ENCODE assay signal across 14 mouse cellular contexts in genomic region chr14:28798290-28798689, GRCm38 (mm10).
DNase-seq lines count a peak whose midpoint lies in the region; ATAC-seq and TF ChIP-seq lines count a peak whose summit lies in the region.
"Had no signal": no experiment of that assay in that cellular context is flagged by ENCODE, and none has a peak within 500 bp of the region (broad histone marks: within the 10 kb centered on the region; RNA-seq: fewer than 3 reads in every experiment).

No protein-coding gene starts in this region.

- no peaks in the 10 kb centered on the region for H3K36me3 ChIP-seq in heart, embryonic 15.5 days
- H3K36me3 ChIP-seq in midbrain, embryonic 13.5 days, result no peaks in the 10 kb centered on the region
- H3K36me3 ChIP-seq in lung, postnatal 0 days (ENCODE audit: insufficient read depth, low read length), result no peaks in the 10 kb centered on the region
- H3K36me3 ChIP-seq: lung, embryonic 15.5 days had no signal

- no peak overlapping the region for H3K4me3 ChIP-seq in heart, embryonic 15.5 days
- H3K4me3 ChIP-seq in midbrain, embryonic 13.5 days (replicated peaks), result no peak overlapping the region
- no peak overlapping the region for H3K4me3 ChIP-seq in lung, postnatal 0 days (ENCODE audit: low read depth, low read length)
- H3K4me3 ChIP-seq: lung, embryonic 15.5 days had no signal

- no peak for DNase-seq in heart, postnatal 25 days (ENCODE audit: low spot score)
- peak; percentile 42 for DNase-seq in embryo, embryonic 9.5 days (ENCODE audit: extremely low spot score)
- peak; percentile 80 for DNase-seq in forelimb bud, embryonic 11.5 days (ENCODE audit: low read depth, low spot score)
- no peak for DNase-seq in lung, postnatal 0 days (ENCODE audit: low spot score)
- no peak for DNase-seq in layer of hippocampus, adult 9-10 months (ENCODE audit: low spot score)
- DNase-seq: gastrocnemius, postnatal 10 days; heart, postnatal 36 days; kidney, postnatal 4 days; spleen, adult 18-20 months; thymus, adult 2 months had no signal

- H3K27ac ChIP-seq in heart, embryonic 15.5 days, result no peak overlapping the region
- H3K27ac ChIP-seq in midbrain, embryonic 13.5 days, result no peak overlapping the region
- no peak overlapping the region for H3K27ac ChIP-seq in lung, postnatal 0 days (ENCODE audit: low read length)
- H3K27ac ChIP-seq: lung, embryonic 15.5 days had no signal

- TF ChIP-seq EP300 in lung, postnatal 0 days (IDR thresholded peaks at IDR 0.05), result no peak

- no peak overlapping the region for H3K9ac ChIP-seq in heart, embryonic 15.5 days
- no peak overlapping the region for H3K9ac ChIP-seq in midbrain, embryonic 13.5 days (replicated peaks)
- no peak overlapping the region for H3K9ac ChIP-seq in lung, postnatal 0 days (replicated peaks; ENCODE audit: low read depth)
- H3K9ac ChIP-seq: lung, embryonic 15.5 days had no signal

- H3K4me2 ChIP-seq in heart, embryonic 15.5 days, result 0 out of 2 replicates have a peak overlapping the region, but pooled peaks have one; percentile 3
- peak overlapping the region; percentile 27 for H3K4me2 ChIP-seq in midbrain, embryonic 13.5 days (replicated peaks)
- no peak overlapping the region for H3K4me2 ChIP-seq in lung, postnatal 0 days (replicated peaks; ENCODE audit: low read depth, low read length)
- H3K4me2 ChIP-seq: lung, embryonic 15.5 days had no signal

- H3K9me3 ChIP-seq in heart, embryonic 15.5 days (replicated peaks), result no peaks in the 10 kb centered on the region
- H3K9me3 ChIP-seq in midbrain, embryonic 13.5 days, result no peaks in the 10 kb centered on the region
- H3K9me3 ChIP-seq in lung, postnatal 0 days (ENCODE audit: low read length), result no peaks in the 10 kb centered on the region
- H3K9me3 ChIP-seq: lung, embryonic 15.5 days had no signal

- H3K27me3 ChIP-seq in heart, embryonic 15.5 days, result peaks cover 4% of the 10 kb centered on the region; the same call in 1 of the 2 replicates
- no peaks in the 10 kb centered on the region for H3K27me3 ChIP-seq in midbrain, embryonic 13.5 days
- H3K27me3 ChIP-seq in lung, postnatal 0 days (replicated peaks; ENCODE audit: insufficient read depth, low read length), result no peaks in the 10 kb centered on the region
- H3K27me3 ChIP-seq: lung, embryonic 15.5 days had no signal

- TF ChIP-seq CTCF in lung, postnatal 0 days (IDR thresholded peaks at IDR 0.05), result no peak

- H3K4me1 ChIP-seq in heart, embryonic 15.5 days (replicated peaks), result no peaks in the 10 kb centered on the region
- peaks cover 11% of the 10 kb centered on the region for H3K4me1 ChIP-seq in midbrain, embryonic 13.5 days (replicated peaks)
- no peaks in the 10 kb centered on the region for H3K4me1 ChIP-seq in lung, postnatal 0 days (ENCODE audit: insufficient read depth, low read depth, low read length)
- H3K4me1 ChIP-seq: lung, embryonic 15.5 days had no signal

- intact Hi-C loops in heart, postnatal 25 days (cut with DNase I), result no loop called here

- 7% methylated on average over 4 of the region's 4 CpGs for WGBS in heart, embryonic 15.5 days
- 3% methylated on average over 4 of the region's 4 CpGs for WGBS in midbrain, embryonic 13.5 days
- 1% methylated on average over 4 of the region's 4 CpGs for WGBS in lung, postnatal 0 days

- no peak for ATAC-seq in heart, embryonic 15.5 days (replicated peaks; ENCODE audit: insufficient number of reproducible peaks, insufficient read depth, low FRiP score, low read depth)
- no peak for ATAC-seq in midbrain, embryonic 13.5 days
- no peak for ATAC-seq in lung, postnatal 0 days
- no peak for ATAC-seq in megakaryocyte-erythroid progenitor cell, adult 5-6 weeks (replicated peaks; ENCODE audit: low FRiP score, low TSS enrichment, poor library complexity, severe bottlenecking)

Comparison
In these comparisons a context has a peak if more than half of its experiments do, and no peak if none do; other contexts are left out.
1. DNase-seq: peak in embryo, embryonic 9.5 days (single experiment) and forelimb bud, embryonic 11.5 days (single experiment); none in heart, postnatal 25 days (single experiment), lung, postnatal 0 days (single experiment) and layer of hippocampus, adult 9-10 months (single experiment).